ENCODE assay signal across 10 mouse cellular contexts in genomic region chr17:6108175-6108574, GRCm38 (mm10). TPM values are rescaled to one million over a fixed set of nuclear protein-coding genes. Genes with fewer than 3 reads are reported as not detected.
DNase-seq lines count a peak whose midpoint lies in the region; ATAC-seq and TF ChIP-seq lines count a peak whose summit lies in the region.
"Had no signal": no experiment of that assay in that cellular context is flagged by ENCODE, and none has a peak within 500 bp of the region (broad histone marks: within the 10 kb centered on the region; RNA-seq: fewer than 3 reads in every experiment).

No protein-coding gene starts in this region.

- H3K4me3 ChIP-seq in C2C12 (ENCODE audit: insufficient read depth, poor library complexity, severe bottlenecking): peak overlapping the region; percentile 85
- peak overlapping the region; percentile 89 to 92 for H3K4me3 ChIP-seq in heart, embryonic 14.5 days (ENCODE audit: control insufficient read depth in 1 of 2, insufficient read depth in 1 of 2, low read depth in 1 of 2, low read length in 2 of 2)
- peak overlapping the region; percentile 88 for H3K4me3 ChIP-seq in liver, embryonic 13.5 days (replicated peaks)

- no peak for ATAC-seq in heart, embryonic 14.5 days (ENCODE audit: insufficient number of reproducible peaks, insufficient read depth, low FRiP score, low read depth)
- no peak for ATAC-seq in liver, embryonic 13.5 days (ENCODE audit: low read depth)
- no peak for ATAC-seq in erythroblast, adult 5-6 weeks (replicated peaks; ENCODE audit: low FRiP score, poor library complexity, severe bottlenecking)

- peak; percentile 28 for DNase-seq in NIH3T3 (ENCODE audit: low read depth)
- no peak for DNase-seq in liver, embryonic 13.5 days
- DNase-seq in spleen, adult 12 weeks (ENCODE audit: low spot score): no peak
- DNase-seq in urinary bladder, adult 2 months (ENCODE audit: low spot score): no peak
- no peak for DNase-seq in ovary, adult 18-20 months (ENCODE audit: low spot score)
- DNase-seq: adrenal gland, postnatal 14 days; gastrocnemius, postnatal 25 days had no signal

- peak overlapping the region; percentile 86 for H3K4me2 ChIP-seq in heart, embryonic 14.5 days (ENCODE audit: low read length)
- H3K4me2 ChIP-seq in liver, embryonic 13.5 days: peak overlapping the region; percentile 98

- peaks cover 43% of the 10 kb centered on the region for H3K36me3 ChIP-seq in C2C12 (ENCODE audit: control insufficient read depth, insufficient read depth)
- H3K36me3 ChIP-seq in heart, embryonic 14.5 days (ENCODE audit: control insufficient read depth, insufficient read depth, low read length): peaks cover 10% of the 10 kb centered on the region
- H3K36me3 ChIP-seq in liver, embryonic 13.5 days: no peaks in the 10 kb centered on the region

- H3K9me3 ChIP-seq in heart, embryonic 14.5 days (ENCODE audit: control insufficient read depth, low read length): no peaks in the 10 kb centered on the region
- no peaks in the 10 kb centered on the region for H3K9me3 ChIP-seq in liver, embryonic 13.5 days (replicated peaks)

- H3K79me3 ChIP-seq in C2C12 (ENCODE audit: low read depth): peaks cover 62% of the 10 kb centered on the region

- 56% methylated on average over 7 of the region's 7 CpGs for WGBS in heart, embryonic 14.5 days
- WGBS in liver, embryonic 13.5 days (ENCODE audit: insufficient replicate concordance): 79% methylated on average over 7 of the region's 7 CpGs

- H3K9ac ChIP-seq in heart, embryonic 14.5 days (ENCODE audit: low read length): peak overlapping the region; percentile 94
- 0 out of 2 replicates have a peak overlapping the region, but pooled peaks have one; percentile 93 for H3K9ac ChIP-seq in liver, embryonic 13.5 days

- H3K27me3 ChIP-seq in C2C12 (ENCODE audit: control insufficient read depth, insufficient read depth, insufficient read length): no peaks in the 10 kb centered on the region
- H3K27me3 ChIP-seq in heart, embryonic 14.5 days (ENCODE audit: control insufficient read depth, insufficient read depth, low read length): no peaks in the 10 kb centered on the region
- peaks cover 32% of the 10 kb centered on the region for H3K27me3 ChIP-seq in liver, embryonic 13.5 days

- H3K79me2 ChIP-seq in C2C12 (ENCODE audit: control insufficient read depth, insufficient read depth): peaks cover 64% of the 10 kb centered on the region

- peak overlapping the region; percentile 65 for H3ac ChIP-seq in C2C12 (ENCODE audit: control insufficient read depth, insufficient read length, low read depth)

- peaks cover 5 to 16% of the 10 kb centered on the region in 2 experiments for H3K4me1 ChIP-seq in heart, embryonic 14.5 days (ENCODE audit: control insufficient read depth in 2 of 2, insufficient read depth in 2 of 2, low read length in 2 of 2)
- peaks cover 19% of the 10 kb centered on the region for H3K4me1 ChIP-seq in liver, embryonic 13.5 days (replicated peaks)

- H3K27ac ChIP-seq in heart, embryonic 14.5 days (replicated peaks in 1 of 2; ENCODE audit: control insufficient read depth in 1 of 2, insufficient read depth in 1 of 2, low read depth in 2 of 2, low read length in 2 of 2): no peak overlapping the region
- H3K27ac ChIP-seq in liver, embryonic 13.5 days: no peak overlapping the region

- TF ChIP-seq CTCF in C2C12 (IDR thresholded peaks at IDR 0.05; ENCODE audit: control insufficient read depth, insufficient read depth, insufficient read length): no peak

TF ChIP-seq in C2C12, 6 proteins besides CTCF, POLR2A, EP300 and RAD21:
- TF ChIP-seq MYOG (IDR thresholded peaks at IDR 0.05; ENCODE audit: control insufficient read depth, extremely low read depth, insufficient read length) (no peak), CEBPB (IDR thresholded peaks at IDR 0.05; ENCODE audit: low read depth) (no peak), MYOD1 (IDR thresholded peaks at IDR 0.05; ENCODE audit: control insufficient read depth, insufficient read length, low read depth) (no peak), USF1 (IDR thresholded peaks at IDR 0.05; ENCODE audit: low read depth) (no peak), MAX (IDR thresholded peaks at IDR 0.05) (no peak), FOSL1 (IDR thresholded peaks at IDR 0.05; ENCODE audit: insufficient read depth, low read length, poor library complexity, severe bottlenecking) (no peak)

RNA-seq across cellular contexts. Expression of gene Tulp4, which starts 1.9 kb away (rescaled TPM):
- 58.1 TPM for polyA plus RNA-seq in C2C12 (2012; fragmentation: generic; extraction: Trizol)
- polyA plus RNA-seq in heart, embryonic 14.5 days (2014; fragmentation: Nextera tagmentation; extraction: Ambion mirVana): 61.4 and 67.3 TPM in 2 replicates
- 39.3 and 40.1 TPM in 2 replicates for polyA plus RNA-seq in liver, embryonic 13.5 days (2015; fragmentation: Nextera tagmentation; extraction: Ambion mirVana)
- 42.4 and 52.4 TPM in 2 replicates for polyA plus RNA-seq in urinary bladder, adult 2 months (2012; rRNA removed)
- 0.77 and 4.4 TPM in 2 replicates for total RNA-seq in erythroblast, adult 5-6 weeks (2015; ENCODE audit: low replicate concordance)
- 3.9 and 4.3 TPM in 2 replicates for total RNA-seq in erythroblast, adult 5-6 weeks (2017; ENCODE audit: low replicate concordance)

RNA-seq across cellular contexts. Expression of gene Gtf2h5, which starts 28.6 kb away (rescaled TPM):
- polyA plus RNA-seq in C2C12 (2012; fragmentation: generic; extraction: Trizol): 90.0 TPM
- polyA plus RNA-seq in heart, embryonic 14.5 days (2014; fragmentation: Nextera tagmentation; extraction: Ambion mirVana): 148 and 163 TPM in 2 replicates
- 106 and 111 TPM in 2 replicates for polyA plus RNA-seq in liver, embryonic 13.5 days (2015; fragmentation: Nextera tagmentation; extraction: Ambion mirVana)
- polyA plus RNA-seq in urinary bladder, adult 2 months (2012; rRNA removed): 50.7 and 50.9 TPM in 2 replicates
- total RNA-seq in erythroblast, adult 5-6 weeks (2015; ENCODE audit: low replicate concordance): 13.8 and 27.4 TPM in 2 replicates
- 14.9 and 15.5 TPM in 2 replicates for total RNA-seq in erythroblast, adult 5-6 weeks (2017; ENCODE audit: low replicate concordance)

RNA-seq across cellular contexts. Expression of gene Serac1, which starts 28.6 kb away (rescaled TPM):
- polyA plus RNA-seq in C2C12 (2012; fragmentation: generic; extraction: Trizol): 1.8 TPM
- 4.6 and 4.8 TPM in 2 replicates for polyA plus RNA-seq in heart, embryonic 14.5 days (2014; fragmentation: Nextera tagmentation; extraction: Ambion mirVana)
- 1.4 and 1.6 TPM in 2 replicates for polyA plus RNA-seq in liver, embryonic 13.5 days (2015; fragmentation: Nextera tagmentation; extraction: Ambion mirVana)
- 5.8 and 6.7 TPM in 2 replicates for polyA plus RNA-seq in urinary bladder, adult 2 months (2012; rRNA removed)
- total RNA-seq in erythroblast, adult 5-6 weeks (2015; ENCODE audit: low replicate concordance): 1.3 TPM in 1 of 2 replicates, not detected in the other
- 2.4 TPM in 1 of 2 replicates, not detected in the other for total RNA-seq in erythroblast, adult 5-6 weeks (2017; ENCODE audit: low replicate concordance)
